Mouse (Mus musculus): Measurements from ENCODE around the gene Pnpla5.
A peak's percentile ranks its signal among the peaks of the same experiment; 100 is the strongest.
"Not testable (repeated sequence)": the region's sequence is repeated elsewhere in the genome, so short reads cannot be mapped to it uniquely, and the experiment has no call there.

Gene Pnpla5

DNA sequence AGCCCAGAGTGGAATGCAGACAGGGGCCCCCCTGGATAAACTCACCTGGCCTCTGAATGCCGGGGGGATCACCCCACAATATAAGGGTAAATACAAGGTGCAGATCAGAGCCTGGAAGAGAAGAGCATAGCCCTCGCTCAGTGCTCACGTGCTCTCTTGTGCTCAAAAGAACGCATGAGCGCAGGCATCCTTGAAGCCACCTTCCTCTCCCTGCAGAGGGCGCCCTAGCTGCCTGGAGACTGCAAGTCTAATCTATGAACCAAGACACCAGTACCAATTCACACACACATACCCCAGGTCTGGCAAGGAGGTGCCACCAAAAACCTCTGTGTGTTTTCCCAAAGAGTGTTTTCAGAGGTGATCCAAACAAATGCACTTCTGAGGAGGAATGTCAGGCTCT, 2.4 kb downstream of the Pnpla5 start:
- no peak for DNase-seq (ENCODE audit: low read depth in 1 of 2, low spot score in 2 of 2)

DNA sequence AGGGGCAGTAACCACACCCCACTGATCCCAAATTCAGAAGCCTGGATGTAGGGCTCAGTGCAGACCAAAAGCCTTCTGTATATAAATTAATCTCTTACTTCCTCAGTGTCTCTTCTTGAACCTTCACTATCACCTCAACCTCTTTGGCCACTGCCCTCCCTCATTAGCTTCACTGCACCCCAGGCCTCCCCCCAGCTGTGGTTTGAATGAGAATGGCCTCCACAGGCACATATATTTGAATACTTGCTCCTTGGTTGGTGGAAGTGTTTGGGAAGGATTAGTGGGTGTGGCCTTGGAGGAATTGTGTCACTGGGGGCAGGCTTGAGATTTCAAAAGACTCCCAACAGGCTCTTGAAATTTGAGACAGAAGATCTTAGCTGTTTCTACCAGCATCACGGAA, 6.5 kb downstream of the Pnpla5 start:
- no peak for DNase-seq (ENCODE audit: low read depth in 1 of 2, low spot score in 2 of 2)

DNA sequence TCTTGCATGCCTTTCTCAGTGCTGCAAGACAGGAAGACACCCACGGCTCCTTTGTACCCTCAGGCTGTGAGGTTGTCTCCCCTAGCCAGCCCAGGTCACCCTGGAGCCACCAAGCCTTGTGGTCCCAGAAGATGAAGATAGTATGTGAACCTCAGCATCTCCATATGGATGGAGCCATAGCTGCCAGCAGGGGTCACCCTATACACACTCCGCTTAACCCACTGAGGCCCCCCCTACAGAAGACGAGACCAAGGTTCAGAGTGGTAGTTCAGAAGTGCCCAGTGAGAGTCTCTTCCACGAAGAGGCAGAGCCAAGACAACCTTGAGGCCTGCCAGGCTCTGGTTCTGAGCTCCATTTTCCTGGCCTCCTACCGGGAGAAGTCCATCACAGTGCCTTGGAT, 7.2 kb downstream of the Pnpla5 start:
- DNase-seq (ENCODE audit: low read depth in 1 of 2, low spot score in 2 of 2) = no peak

DNA sequence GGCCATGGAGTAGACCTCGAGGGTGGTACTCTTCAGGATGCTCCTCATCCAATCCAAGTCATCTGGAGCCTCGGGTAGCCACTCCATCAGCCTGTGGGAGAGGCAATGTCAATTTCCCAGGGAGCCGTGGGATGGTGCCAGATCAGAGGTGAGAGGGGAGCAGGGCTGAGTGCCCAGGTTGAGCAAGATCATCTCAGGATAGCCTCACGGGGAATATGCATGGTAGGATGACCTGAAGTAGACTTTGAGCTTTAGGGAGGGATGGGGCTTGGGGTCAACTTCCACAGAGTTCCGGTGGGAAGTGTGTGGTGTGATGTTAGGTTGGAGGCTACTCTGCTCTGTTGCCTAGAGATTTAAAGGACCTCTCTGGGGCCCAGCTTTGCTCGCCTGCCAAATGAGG, 9.1 kb downstream of the Pnpla5 start:
- DNase-seq (ENCODE audit: low read depth in 1 of 2, low spot score in 2 of 2) = no peak

DNA sequence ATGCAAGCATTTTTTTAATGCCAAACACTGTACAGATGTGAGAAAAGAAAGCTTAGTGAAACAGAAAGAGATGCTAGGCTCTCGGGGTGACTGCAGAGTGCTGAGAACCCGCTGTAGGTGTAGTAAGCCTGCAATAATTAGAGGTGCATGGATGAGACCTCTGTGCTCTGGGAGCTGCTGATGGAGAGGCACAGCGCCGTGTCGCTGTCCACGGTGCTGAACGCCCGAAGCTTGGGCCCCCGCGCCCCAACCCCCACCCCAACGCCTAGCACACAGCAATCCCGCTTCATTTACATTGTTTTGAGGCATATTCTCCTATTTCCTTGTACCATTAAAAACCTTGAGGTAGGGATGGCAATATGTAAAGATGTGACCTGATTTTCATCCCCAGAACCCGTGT, 14.1 kb downstream of the Pnpla5 start:
- DNase-seq (ENCODE audit: low read depth in 1 of 2, low spot score in 2 of 2) = no peak

DNA sequence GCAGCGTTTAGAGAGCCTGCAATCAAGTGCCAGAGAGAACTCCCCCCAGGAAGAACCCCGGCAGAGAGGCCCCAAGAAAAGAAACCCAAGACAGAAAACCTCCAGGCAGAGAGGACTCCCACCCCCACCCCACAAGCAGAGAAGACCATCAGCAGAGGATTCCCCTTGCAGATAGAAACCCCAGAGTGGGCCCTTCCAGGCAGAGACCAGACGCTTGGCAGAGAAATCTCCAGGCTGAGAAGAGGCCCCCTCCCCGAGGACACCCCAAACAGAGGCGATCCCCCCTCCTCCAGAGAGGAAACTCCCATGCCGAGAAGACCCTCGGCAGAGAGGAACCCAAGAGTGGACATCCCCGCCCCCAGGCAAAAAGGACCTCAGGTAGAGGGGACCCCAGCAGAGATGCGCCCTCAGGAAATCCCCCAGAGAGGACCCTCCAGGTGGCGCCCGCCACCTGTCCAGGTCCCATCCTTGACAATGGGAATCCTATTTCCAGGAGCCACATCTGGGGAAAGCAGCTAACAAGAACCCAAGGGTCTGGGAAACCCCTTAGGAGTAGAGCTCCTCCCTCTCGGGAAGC, 17.0 kb downstream of the Pnpla5 start:
- DNase-seq (ENCODE audit: low read depth in 1 of 2, low spot score in 2 of 2) = no peak

DNA sequence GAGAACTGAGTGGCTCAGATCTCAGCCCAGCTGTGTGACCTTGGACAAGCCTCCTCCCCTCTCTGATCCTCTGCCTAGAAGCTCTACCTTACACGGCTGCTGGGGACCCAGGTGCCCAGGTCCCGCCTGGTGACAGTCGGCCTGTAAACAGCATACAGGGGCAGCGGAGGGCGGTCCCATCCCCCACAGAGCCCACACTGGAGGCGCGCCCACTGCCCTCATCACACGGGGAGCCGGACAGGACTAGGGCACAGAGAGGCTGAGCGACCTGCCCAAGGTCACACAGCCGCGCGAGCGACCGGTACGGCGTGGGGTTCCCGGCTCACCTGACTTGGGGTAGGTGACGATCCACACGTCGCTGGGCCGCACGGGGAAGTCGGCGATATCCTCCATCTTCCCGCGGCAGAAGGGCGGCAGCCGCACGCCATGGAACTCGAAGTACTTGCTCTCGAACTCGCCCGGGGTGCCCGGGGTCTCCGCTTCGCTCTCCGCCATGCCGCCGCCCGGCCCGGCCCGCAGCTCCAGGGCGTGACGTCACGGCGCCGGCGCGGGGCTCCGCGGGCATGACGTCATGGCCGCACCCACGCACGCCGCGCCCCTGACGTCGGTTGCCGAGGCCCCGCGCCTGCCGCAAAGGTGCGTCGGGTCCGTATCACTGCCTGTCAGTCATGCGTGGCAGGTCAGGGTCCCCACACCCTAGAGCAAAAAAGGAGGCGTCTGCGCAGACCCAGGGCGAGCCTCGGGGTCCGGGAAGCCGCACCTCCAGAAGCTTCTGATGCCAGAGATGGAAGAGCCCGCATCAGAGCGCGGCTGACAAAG, 17.7 kb downstream of the Pnpla5 start, which contains the start of gene Sult4a1:
Gene Sult4a1 (minus strand): TSS at position 650 of the 819 bp plus-strand sequence.
- no peak for DNase-seq (ENCODE audit: low read depth in 1 of 2, low spot score in 2 of 2)

DNA sequence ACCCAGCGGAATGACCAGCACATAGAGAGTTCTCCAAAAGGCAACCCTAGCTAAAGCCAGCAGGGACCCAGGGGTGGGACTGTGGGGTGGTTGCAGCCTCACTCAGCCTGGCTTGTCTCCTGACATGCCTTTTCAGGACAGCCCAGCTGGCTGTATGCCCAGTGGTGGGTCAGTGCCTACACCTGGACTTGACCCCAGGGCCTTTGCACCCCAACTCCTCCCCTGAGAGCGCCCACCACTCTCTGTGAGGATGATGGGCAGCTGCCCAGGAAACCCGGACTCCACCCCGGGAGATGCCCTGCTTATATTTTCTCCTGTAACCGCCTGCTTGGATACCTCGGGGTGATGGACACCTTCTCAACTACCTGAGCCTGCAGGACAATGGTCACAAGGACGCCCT, 18.3 kb downstream of the Pnpla5 start:
- no peak for DNase-seq (ENCODE audit: low read depth in 1 of 2, low spot score in 2 of 2)

DNA sequence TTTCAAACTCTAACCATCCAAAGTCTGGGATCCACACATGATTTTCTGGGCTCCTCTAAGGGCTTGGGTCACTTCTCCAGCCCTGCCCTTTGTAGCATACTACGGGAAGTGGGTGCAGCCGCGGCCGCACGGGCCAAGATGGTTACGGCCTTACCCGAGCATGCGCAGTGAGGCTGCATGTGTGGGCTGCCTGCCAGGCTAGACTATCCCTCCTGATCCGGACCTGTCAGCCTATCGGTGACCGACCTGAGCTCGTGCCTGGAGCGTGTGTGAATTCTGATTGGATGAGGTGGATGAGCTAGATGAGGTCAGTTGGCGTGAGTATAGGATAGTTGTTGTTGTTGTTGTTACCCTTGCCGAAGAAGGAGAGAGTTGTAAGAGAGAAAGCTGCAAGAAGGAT, 25.4 kb downstream of the Pnpla5 start:
- not testable (repeated sequence) for DNase-seq (ENCODE audit: low read depth in 1 of 2, low spot score in 2 of 2)

DNA sequence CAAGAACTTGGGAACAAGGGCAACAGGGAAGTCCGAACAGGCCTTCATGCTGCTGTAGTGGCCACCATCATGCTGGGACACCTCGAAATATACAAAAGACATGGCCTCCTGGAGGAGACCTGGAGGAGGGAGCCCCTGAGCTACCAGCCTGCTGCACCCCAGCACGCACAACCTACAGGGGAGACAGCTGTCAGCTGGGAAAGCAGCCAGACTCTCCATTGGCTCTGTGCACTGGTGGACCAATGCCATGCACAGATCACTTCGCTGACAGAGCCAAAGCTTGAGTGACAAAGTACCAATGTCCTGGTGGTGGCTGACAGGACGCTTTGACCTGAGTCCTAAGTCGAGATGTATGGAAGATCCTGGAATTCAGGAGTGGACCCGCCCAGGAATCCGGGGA, 26.9 kb downstream of the Pnpla5 start:
- no peak for DNase-seq (ENCODE audit: low read depth in 1 of 2, low spot score in 2 of 2)

DNA sequence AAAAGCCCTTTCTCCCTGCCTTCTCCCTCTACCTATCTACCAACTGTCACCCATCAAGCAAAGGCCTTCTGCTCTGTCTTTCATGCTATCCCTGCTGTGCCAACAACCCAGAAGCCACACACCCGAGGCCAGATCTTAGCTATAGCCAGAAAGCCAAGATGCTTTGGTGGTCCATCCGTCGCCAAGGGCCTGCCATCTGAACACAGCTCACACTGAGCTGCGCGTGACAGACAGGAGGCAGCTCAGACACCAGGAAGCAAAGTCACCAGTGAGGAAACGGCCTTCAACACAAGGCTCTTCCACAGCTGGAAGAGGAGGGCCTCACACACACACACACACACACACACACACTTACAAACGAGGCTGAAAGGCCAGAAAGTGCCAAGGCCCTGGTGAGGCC, 28.1 kb downstream of the Pnpla5 start:
- DNase-seq (ENCODE audit: low read depth in 1 of 2, low spot score in 2 of 2) = no peak

DNA sequence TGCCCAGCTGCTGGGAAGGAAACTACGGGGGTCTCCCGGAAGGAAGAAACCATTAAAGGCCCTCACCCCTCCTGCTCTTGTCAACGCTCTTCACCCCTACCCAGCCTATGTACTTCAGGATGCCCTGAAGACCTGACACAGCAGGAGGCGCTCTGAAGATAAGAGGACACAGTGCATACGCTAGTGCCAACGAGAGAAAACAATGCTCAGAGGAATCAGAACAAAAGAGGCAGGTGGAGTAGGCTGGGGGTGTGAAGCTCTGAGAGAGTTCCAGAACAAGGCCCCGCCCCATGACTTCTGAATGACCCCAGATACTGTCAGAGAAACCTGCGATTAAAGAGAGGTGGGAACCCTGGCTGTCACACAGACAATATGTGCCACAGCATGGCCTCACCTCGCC, 36.2 kb downstream of the Pnpla5 start:
- no peak for DNase-seq (ENCODE audit: low read depth in 1 of 2, low spot score in 2 of 2)

DNA sequence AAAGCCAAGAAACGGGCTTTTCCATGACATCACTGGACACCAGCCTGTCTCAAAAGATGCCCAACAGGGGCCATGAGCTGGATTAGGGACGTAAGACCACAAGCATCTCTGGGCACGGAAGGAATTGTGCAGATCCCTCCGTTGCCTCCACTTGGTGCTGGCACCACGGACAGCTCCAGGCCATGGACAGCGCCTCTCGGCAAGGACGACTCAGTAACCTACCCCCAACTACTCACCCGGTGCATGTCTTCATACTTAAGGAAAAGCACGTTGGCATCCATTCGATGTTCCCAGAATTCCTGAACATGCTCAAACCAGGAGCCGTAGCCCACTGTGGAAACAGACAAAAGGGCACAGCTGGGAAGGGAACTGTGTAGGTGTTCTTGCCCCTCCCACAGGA, 36.6 kb downstream of the Pnpla5 start:
- no peak for DNase-seq (ENCODE audit: low read depth in 1 of 2, low spot score in 2 of 2)

DNA sequence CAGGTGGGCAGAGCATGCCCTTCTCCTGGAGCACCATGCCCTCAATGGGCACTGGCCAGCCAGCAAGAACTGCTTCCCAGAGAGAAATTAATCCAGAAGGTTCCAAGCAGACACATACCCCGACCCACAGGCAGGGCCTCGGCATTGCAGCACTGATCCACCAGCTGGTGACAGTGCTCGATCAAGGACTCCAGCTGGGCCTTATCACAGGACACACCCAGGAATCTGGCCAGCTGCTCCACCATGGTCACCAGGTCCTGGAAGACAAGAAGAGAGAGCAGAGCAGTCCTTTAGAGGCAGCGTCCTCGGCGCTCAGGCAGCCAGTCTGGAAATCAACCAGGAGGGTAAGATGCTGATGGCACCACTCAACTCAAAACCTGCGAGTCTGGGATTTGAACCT, 42.9 kb downstream of the Pnpla5 start:
- no peak for DNase-seq (ENCODE audit: low read depth in 1 of 2, low spot score in 2 of 2)

DNA sequence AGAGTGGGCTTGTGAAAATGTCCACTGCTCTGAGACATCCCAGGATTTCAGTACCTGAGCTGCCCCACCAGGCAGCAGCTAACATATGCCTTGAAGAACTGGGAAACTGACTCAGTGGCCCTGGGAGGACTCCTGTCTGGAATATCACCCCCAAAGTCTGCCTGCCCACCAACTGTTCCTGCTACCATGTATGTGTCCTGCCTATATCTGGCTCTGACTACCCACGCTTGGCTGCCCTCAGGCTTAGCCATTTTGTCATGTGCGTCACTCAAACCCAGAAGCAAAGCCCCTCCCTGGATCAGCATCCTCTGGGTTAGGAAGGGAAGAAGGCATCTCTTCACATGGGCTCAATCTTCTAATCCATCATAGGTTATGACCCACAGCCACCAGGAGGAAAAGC, 43.5 kb downstream of the Pnpla5 start:
- DNase-seq (ENCODE audit: low read depth in 1 of 2, low spot score in 2 of 2) = no peak

DNA sequence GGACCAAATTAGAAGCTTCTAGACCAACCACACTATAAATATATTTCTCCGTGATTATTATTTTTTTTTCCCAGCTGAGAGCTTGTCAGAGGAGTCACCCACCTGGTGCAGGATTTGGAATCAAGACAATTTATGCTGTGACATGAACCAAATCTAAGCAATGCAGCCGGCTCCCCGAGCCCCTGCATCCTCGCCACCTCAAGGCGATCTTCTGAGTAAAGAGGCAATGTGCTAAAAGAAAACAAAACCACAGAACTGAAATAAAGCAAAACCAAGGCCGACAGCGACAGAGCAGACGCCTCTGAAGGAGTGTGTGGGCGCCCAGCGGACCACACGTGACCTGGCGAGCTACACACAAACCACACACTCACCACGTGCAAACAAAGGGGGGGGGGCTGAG, 44.3 kb downstream of the Pnpla5 start:
- no peak for DNase-seq (ENCODE audit: low read depth in 1 of 2, low spot score in 2 of 2)

DNA sequence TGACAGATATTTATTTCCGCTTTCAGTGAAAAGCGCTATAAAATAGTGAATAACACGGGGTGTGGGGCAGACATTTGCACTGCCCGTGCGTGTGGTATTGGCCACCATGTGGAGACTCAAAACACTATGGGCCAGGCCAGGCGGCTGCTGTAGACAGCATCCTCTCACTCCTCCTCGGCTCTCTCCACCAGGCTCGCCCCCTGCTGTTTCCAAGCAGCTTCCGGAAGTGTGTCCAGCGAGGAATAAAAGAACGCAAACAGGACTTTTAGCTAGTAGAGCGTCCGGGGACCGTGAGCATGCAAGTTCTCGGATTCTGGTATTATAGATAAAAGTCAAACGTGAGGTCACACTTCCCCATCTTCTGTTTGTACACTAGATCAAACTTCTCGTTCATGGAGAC, 45.8 kb downstream of the Pnpla5 start:
- no peak for DNase-seq (ENCODE audit: low read depth in 1 of 2, low spot score in 2 of 2)

DNA sequence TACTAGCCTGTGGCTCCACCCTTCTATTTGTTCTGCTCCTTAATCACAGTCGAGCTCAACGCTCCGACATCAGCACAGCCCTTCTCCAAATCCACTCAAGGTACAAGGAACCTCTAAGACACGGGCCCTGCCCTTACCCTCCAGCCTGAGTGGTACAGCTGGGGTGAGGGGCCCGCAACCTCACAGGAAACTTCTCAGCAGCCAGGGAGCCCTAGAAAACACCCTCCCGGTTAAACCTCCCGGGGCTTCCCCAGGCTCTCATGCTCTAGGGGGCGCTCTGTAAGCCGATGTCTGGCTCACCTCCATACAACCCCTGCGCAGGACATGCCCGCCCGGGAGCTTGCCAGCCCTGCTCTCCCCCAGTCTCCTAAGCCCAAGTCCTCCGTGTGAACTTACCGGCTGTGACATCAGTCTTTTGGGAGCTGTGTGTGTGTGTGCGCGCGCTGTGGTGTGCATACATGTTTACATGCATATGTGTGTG, 48.2 kb downstream of the Pnpla5 start:
- no peak for DNase-seq (ENCODE audit: low read depth in 1 of 2, low spot score in 2 of 2)

DNA sequence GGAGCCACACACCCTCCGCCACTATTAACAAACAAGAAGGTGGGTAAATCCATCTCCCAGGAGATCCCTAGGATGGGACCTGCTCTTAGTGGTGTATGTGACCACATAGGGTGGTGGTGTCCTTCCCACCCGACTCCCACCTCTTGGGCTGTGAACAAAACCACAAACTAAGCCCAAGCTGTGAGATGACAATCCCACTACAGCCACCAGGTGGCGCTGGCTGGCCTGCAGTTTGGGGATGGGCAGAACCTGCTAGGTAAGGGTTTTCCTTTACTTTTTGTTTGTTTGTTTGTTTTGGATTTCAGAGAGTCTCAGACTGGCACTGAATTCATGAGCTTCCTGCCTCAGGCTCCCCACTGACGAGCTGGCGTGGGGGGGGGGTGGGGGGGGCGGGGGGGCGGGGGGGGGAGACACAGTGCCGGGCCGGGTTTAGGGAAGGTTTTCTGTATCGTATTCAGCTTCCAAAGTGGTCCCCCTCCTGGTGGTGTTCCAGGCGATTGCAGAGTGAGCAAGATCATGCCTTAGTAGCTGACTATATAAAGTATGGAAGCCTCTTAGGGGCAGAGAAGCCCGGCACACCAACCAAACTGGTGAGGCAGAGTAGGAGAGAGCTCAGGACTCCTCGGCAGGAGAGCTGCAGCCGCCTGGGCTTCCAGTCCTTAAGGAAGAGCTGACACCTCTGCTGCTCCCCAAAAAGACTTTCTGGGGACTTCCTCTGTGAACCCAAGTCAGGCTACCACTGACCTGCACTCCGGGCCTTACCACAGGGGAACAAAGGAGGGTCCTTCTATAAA, 48.9 kb downstream of the Pnpla5 start:
- DNase-seq (ENCODE audit: low read depth in 1 of 2, low spot score in 2 of 2) = peak in 1 of 2 experiments; percentile 8

DNA sequence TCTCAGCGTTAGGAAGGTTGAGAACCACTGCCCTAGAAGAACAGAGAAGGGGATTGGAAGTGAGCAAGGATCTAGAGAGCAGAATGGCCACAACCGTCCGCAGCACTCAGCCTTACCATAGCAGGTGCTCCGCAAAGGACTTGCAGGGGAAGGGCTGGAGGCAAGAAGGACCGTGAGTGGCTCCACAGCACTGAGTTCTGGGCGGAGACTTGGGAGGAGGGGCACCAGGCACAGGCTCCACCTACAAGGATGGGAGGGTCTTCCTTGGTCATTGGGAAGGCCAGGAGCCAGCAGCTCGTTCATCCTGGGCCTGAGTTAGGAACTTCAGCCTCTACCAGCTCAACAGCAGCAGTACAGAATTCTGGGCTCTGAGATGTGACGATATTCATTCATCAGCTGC, 49.9 kb downstream of the Pnpla5 start:
- no peak for DNase-seq (ENCODE audit: low read depth in 1 of 2, low spot score in 2 of 2)

DNA sequence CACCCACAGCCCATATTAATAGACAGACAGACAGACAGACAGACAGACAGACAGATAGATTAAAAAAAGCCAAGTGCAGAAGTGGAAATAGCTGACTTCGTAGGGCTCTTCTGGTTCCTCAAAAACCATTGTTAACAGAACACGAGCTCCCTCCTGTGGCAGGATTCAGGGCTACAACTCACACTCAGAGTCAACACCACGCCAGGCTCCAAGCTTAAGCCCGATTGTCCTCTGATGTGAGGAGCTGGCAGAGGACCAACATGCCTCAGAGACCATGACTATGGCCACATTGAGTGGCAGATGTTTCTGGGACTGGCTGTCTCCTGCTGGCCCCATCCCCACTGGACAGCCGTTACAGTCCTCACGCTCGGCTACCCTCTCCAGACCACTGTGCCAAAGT, 50.7 kb downstream of the Pnpla5 start:
- peak in 1 of 2 experiments; percentile 29 for DNase-seq (ENCODE audit: low read depth in 1 of 2, low spot score in 2 of 2)

DNA sequence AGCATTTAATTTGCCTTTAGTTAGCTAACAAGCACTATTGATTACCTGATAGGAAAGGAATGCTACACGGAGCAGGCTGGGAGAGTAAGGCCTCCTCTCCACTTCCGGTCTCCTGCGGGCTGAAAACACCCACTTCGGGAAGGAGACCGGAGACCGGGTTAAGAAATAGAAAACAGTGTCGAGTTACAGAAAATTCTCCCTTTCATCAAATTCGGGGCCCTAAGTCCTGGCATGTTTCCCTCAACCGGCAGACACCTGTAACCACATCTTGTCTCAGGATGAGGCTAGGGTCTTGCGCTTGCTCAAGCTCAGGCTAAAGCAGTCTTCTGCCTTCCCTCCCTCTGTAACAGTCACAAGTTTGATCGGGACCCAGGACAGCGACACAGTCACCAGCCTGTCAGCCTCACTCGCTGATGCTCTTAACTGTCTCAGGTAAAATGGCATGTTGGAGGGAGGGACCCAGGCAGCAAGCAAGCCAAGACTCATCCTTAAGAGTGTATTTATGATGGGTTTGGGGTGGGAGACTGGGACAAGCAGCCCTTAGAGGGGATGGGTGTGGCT, 52.8 kb downstream of the Pnpla5 start:
- DNase-seq (ENCODE audit: low read depth in 1 of 2, low spot score in 2 of 2) = no peak

Measured in monocyte, adult 2 months (primary cell).